Mouse (Mus musculus) myocyte (in vitro differentiated cells): Measurements from ENCODE around the gene Trabd2b. TPM values are rescaled to one million over a fixed set of nuclear protein-coding genes. Genes with fewer than 3 reads are reported as not detected.

Experiments
- H3K27me3 ChIP-seq: one replicate; pipeline ENCODE4 v1.6.1; 2011; ENCODE audit not compliant: control insufficient read depth, insufficient read depth, insufficient read length
- H3K36me3 ChIP-seq: one replicate; pipeline ENCODE4 v1.6.1; 2011; ENCODE audit not compliant: control insufficient read depth, insufficient read depth
- H3K4me2 ChIP-seq: one replicate; pipeline ENCODE4 v1.6.1; 2011; ENCODE audit warnings: low read depth, control low read depth
- H3K4me3 ChIP-seq: one replicate; pipeline ENCODE4 v1.5.1; 2011; ENCODE audit warnings: mild to moderate bottlenecking, control low read depth, moderate library complexity
- H3K79me2 ChIP-seq: one replicate; pipeline ENCODE4 v1.6.1; 2011; ENCODE audit not compliant: control insufficient read depth, insufficient read depth
- H3ac ChIP-seq: one replicate; pipeline ENCODE4 v1.6.1; 2011; ENCODE audit not compliant: control insufficient read depth, insufficient read length
- CEBPB ChIP-seq: IDR thresholded peaks from 2 replicates; pipeline ENCODE4 v1.6.1; 2011; ENCODE audit warnings: mild to moderate bottlenecking, moderate library complexity; ENCODE audit not compliant: poor library complexity, insufficient read depth, severe bottlenecking
- E2F4 ChIP-seq: IDR thresholded peaks from one replicate; pipeline ENCODE4 v1.6.1; 2011; ENCODE audit warnings: mild to moderate bottlenecking, control low read depth, moderate library complexity; ENCODE audit not compliant: insufficient read depth
- MAX ChIP-seq: IDR thresholded peaks from one replicate; pipeline ENCODE4 v1.6.1; 2011; ENCODE audit warnings: low read depth, mild to moderate bottlenecking, control low read depth
- MYOD1 ChIP-seq, 3 experiments: IDR thresholded peaks; one replicate each; pipeline ENCODE4 v1.6.1; 2011; ENCODE audit warnings: control low read depth in 2 of 3, low read depth in 2 of 3, mild to moderate bottlenecking in 2 of 3, moderate library complexity in 1 of 3; ENCODE audit not compliant: insufficient read length in 2 of 3, control insufficient read depth in 1 of 3
- MYOG ChIP-seq, 3 experiments: IDR thresholded peaks; one replicate each; pipeline ENCODE4 v1.6.1; 2011; ENCODE audit warnings: control low read depth in 2 of 3, low read depth in 2 of 3, mild to moderate bottlenecking in 2 of 3; ENCODE audit not compliant: insufficient read length in 2 of 3, control insufficient read depth in 1 of 3, insufficient read depth in 1 of 3
- POLR2A ChIP-seq: IDR thresholded peaks from one replicate; pipeline ENCODE4 v1.6.1; 2011; ENCODE audit warnings: low read depth, mild to moderate bottlenecking, control low read depth, moderate library complexity; ENCODE audit not compliant: insufficient read length
- POLR2AphosphoS2 ChIP-seq: IDR thresholded peaks from one replicate; pipeline ENCODE4 v1.6.1; 2011; ENCODE audit warnings: low read depth, control low read depth; ENCODE audit not compliant: insufficient read length
- REST ChIP-seq: IDR thresholded peaks from one replicate; pipeline ENCODE4 v1.6.1; 2011; ENCODE audit warnings: mild to moderate bottlenecking, control low read depth, moderate library complexity; ENCODE audit not compliant: insufficient read depth, insufficient read length
- SRF ChIP-seq: IDR thresholded peaks from one replicate; pipeline ENCODE4 v1.6.1; 2011; ENCODE audit warnings: low read depth; ENCODE audit not compliant: control insufficient read depth, insufficient read length
- TCF12 ChIP-seq: IDR thresholded peaks from one replicate; pipeline ENCODE4 v1.6.1; 2011; ENCODE audit warnings: mild to moderate bottlenecking, control low read depth; ENCODE audit not compliant: poor library complexity, insufficient read depth, severe bottlenecking
- TCF3 ChIP-seq: IDR thresholded peaks from one replicate; pipeline ENCODE4 v1.6.1; 2011; ENCODE audit warnings: low read depth, control low read depth; ENCODE audit not compliant: insufficient read length
- USF1 ChIP-seq: IDR thresholded peaks from one replicate; pipeline ENCODE4 v1.6.1; 2011; ENCODE audit warnings: low read depth, mild to moderate bottlenecking, control low read depth, moderate library complexity
- polyA plus RNA-seq: library from polyadenylated mRNA; unstranded; fragments of >200 nt; fragmentation: generic; extraction: Trizol; gene quantifications from one replicate; pipeline ENCODE4 v1.2.1, GENCODE M21; 2012; ENCODE audit warnings: missing spikeins

Gene Trabd2b
- polyA plus RNA-seq, 1 experiment = 0.79 TPM

DNA sequence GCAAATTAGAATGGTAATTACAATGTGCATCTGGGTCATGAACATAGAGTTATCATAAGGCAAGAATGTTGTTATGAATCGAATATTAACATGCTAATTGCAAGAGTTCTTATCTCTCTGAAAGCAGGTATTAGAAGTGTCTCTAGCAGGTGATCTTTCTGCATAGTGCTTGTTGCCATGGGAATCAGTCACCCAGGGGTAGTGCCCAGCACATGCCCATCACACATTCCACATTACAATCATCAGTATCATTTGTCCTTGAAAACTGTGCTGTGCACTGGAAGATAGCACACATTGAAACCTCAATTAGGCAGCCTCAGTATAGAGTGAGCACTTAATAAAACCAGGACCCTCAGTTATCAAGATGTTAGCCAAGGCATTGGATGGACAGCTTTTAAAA lies 26.9 kb downstream of the Trabd2b start:
- Histone ChIP-seq H3K4me3 (no peak overlapping the region), H3K27me3 (no peaks in the 10 kb centered on the region), H3K36me3 (no peaks in the 10 kb centered on the region), H3K4me2 (no peak overlapping the region), H3K79me2 (no peaks in the 10 kb centered on the region), H3ac (no peak overlapping the region)
- TF ChIP-seq POLR2AphosphoS2 = no peak
- TF ChIP-seq POLR2A = no peak
- no peak for TF ChIP-seq SRF
- TF ChIP-seq MYOG (IDR thresholded peaks at IDR 0.05; ENCODE audit: control insufficient read depth in 1 of 3, insufficient read depth in 1 of 3, insufficient read length in 2 of 3, low read depth in 2 of 3) = no peak
- TF ChIP-seq TCF12 = no peak
- TF ChIP-seq MAX = no peak
- TF ChIP-seq USF1 = no peak

DNA sequence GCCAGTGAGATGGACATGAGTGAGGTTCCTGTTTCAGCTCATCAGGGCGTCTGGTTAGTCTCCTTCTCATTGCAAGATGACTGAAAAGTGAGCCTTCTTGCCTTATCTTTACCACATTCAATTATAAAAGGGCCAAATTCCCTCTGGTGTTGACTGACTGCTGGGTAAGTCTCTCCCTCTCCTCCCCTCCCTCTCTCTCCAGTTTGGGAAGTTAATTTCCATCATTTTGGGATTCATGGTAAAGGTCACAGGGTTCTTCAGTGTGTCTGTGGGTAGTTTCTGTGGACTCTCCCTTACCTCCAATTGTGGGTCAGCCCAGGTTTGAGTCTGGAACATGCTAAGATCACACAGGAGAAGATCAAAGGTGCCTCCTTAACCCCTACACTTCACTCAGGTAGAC lies 28.2 kb downstream of the Trabd2b start:
- no peak overlapping the region for H3K4me2 ChIP-seq
- no peaks in the 10 kb centered on the region for H3K36me3 ChIP-seq
- H3K79me2 ChIP-seq = no peaks in the 10 kb centered on the region
- H3K4me3 ChIP-seq = no peak overlapping the region
- no peaks in the 10 kb centered on the region for H3K27me3 ChIP-seq
- TF ChIP-seq USF1 = no peak
- no peak for TF ChIP-seq CEBPB
- no peak for TF ChIP-seq E2F4
- TF ChIP-seq POLR2A = no peak
- TF ChIP-seq MAX = no peak
- TF ChIP-seq MYOG (IDR thresholded peaks at IDR 0.05; ENCODE audit: control insufficient read depth in 1 of 3, insufficient read depth in 1 of 3, insufficient read length in 2 of 3, low read depth in 2 of 3) = no peak
- no peak for TF ChIP-seq MYOD1 (IDR thresholded peaks at IDR 0.05; ENCODE audit: control insufficient read depth in 1 of 3, insufficient read length in 2 of 3, low read depth in 2 of 3)
- no peak for TF ChIP-seq REST
- no peak for TF ChIP-seq SRF
- no peak for TF ChIP-seq POLR2AphosphoS2
- no peak for TF ChIP-seq TCF12
- TF ChIP-seq TCF3 = no peak
- H3ac ChIP-seq = no peak overlapping the region

DNA sequence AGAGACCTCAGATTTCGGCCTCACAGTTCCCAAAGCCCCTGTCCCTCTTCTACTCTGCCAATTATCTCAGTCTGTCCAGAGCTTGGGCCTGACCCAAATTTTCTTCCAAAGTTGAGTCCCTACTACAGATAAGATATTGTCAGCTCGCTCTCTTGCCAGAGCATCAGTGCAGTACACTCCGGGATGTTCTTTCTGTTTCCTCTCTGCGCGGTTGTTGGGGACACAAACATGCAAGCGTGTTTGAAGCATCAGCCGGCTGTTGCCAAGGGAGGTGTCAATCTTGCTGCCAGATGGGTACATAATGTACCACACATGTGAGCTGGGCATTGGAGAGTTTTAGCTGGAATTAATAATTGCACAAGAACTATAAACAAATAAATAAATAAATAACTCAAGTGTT lies 28.9 kb downstream of the Trabd2b start:
- no peak overlapping the region for H3K4me3 ChIP-seq
- H3K4me2 ChIP-seq = no peak overlapping the region
- TF ChIP-seq TCF3 (no peak), POLR2AphosphoS2 (no peak), MAX (no peak)
- H3K79me2 ChIP-seq = no peaks in the 10 kb centered on the region
- H3ac ChIP-seq = no peak overlapping the region
- H3K36me3 ChIP-seq = no peaks in the 10 kb centered on the region
- no peaks in the 10 kb centered on the region for H3K27me3 ChIP-seq

DNA sequence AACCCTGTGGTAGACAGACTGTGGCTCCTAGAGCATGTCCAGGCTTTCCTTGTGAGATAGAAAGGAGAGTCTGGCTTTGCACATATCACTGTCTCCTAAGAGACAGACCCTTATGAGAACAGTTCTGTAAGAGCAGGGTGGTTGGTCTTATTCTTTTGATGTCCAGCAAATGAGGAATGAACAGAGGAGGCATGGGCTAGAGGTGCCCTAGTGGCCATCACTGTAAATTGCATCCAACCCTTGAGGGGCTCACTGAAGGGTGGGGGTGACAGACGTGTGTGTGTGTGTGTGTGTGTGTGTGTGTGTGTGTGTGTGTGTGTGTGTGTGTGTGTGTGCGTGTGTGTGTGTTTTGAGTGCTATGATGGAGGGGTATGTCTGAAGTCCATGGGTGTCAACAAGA lies 32.2 kb downstream of the Trabd2b start:
- no peaks in the 10 kb centered on the region for H3K36me3 ChIP-seq
- no peak overlapping the region for H3K4me2 ChIP-seq
- no peak overlapping the region for H3K4me3 ChIP-seq
- H3K79me2 ChIP-seq = no peaks in the 10 kb centered on the region
- no peak for TF ChIP-seq TCF3
- no peak for TF ChIP-seq MAX
- TF ChIP-seq MYOG (IDR thresholded peaks at IDR 0.05; ENCODE audit: control insufficient read depth in 1 of 3, insufficient read depth in 1 of 3, insufficient read length in 2 of 3, low read depth in 2 of 3) = no peak
- no peak for TF ChIP-seq CEBPB
- no peak for TF ChIP-seq E2F4
- TF ChIP-seq MYOD1 (IDR thresholded peaks at IDR 0.05; ENCODE audit: control insufficient read depth in 1 of 3, insufficient read length in 2 of 3, low read depth in 2 of 3) = no peak
- no peak for TF ChIP-seq TCF12
- TF ChIP-seq POLR2AphosphoS2 = no peak
- TF ChIP-seq USF1 = no peak
- TF ChIP-seq REST = no peak
- TF ChIP-seq SRF = no peak
- no peak for TF ChIP-seq POLR2A
- no peaks in the 10 kb centered on the region for H3K27me3 ChIP-seq
- no peak overlapping the region for H3ac ChIP-seq

DNA sequence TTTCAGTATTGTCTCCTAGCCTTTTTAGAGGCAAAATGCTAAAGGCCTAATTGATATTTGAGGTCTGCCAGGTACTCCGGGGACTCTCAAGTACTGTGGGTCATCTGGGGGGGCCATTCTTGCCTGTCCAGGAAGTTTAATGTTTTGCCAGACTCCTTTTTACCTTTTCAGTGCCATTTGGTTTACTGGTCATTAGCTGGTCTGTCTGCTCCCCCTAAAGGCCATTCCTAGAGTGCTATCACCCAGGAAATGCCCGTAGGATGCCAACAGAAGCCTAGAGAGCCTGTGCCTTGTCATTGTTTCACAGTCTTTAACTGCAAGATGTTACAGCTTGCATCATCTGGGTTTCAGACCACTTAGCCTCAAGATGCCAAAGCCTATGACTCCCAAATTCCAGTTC lies 35.7 kb downstream of the Trabd2b start:
- H3K4me3 ChIP-seq = no peak overlapping the region
- H3K4me2 ChIP-seq = no peak overlapping the region
- H3K79me2 ChIP-seq = no peaks in the 10 kb centered on the region
- H3K27me3 ChIP-seq = no peaks in the 10 kb centered on the region
- TF ChIP-seq E2F4 = no peak
- TF ChIP-seq POLR2AphosphoS2 = no peak
- no peak for TF ChIP-seq REST
- TF ChIP-seq SRF = no peak
- H3K36me3 ChIP-seq = no peaks in the 10 kb centered on the region
- no peak overlapping the region for H3ac ChIP-seq

DNA sequence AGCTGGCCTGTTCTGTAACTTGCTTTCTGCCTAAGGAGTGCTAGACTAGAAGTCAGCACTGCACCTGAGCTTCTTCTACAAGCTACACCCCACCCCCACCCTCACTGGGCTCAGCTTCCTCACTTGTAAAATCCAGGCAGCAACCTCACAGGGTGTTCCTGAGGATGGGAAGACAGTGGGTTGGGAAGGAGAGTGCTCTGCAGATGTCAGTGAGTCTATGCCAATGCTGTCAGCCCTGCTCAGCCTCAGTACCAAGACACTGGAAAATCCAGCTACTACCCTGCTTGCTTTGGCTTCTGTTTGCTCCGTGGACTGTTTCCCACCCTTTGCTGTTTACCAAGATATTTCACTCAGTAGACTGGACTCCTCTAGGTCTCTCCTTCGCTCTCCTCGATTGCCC lies 36.1 kb downstream of the Trabd2b start:
- H3K79me2 ChIP-seq = no peaks in the 10 kb centered on the region
- no peaks in the 10 kb centered on the region for H3K36me3 ChIP-seq
- no peak for TF ChIP-seq MYOD1 (IDR thresholded peaks at IDR 0.05; ENCODE audit: control insufficient read depth in 1 of 3, insufficient read length in 2 of 3, low read depth in 2 of 3)
- TF ChIP-seq MYOG (IDR thresholded peaks at IDR 0.05; ENCODE audit: control insufficient read depth in 1 of 3, insufficient read depth in 1 of 3, insufficient read length in 2 of 3, low read depth in 2 of 3) = no peak
- no peak for TF ChIP-seq E2F4
- no peak for TF ChIP-seq USF1
- TF ChIP-seq MAX = no peak
- no peak for TF ChIP-seq REST
- no peak for TF ChIP-seq CEBPB
- TF ChIP-seq TCF12 = no peak
- TF ChIP-seq TCF3 = no peak
- TF ChIP-seq POLR2AphosphoS2 = no peak
- TF ChIP-seq SRF = no peak
- no peak for TF ChIP-seq POLR2A
- H3K4me3 ChIP-seq = no peak overlapping the region
- H3K4me2 ChIP-seq = no peak overlapping the region
- no peak overlapping the region for H3ac ChIP-seq
- H3K27me3 ChIP-seq = no peaks in the 10 kb centered on the region
